ENCODE assay signal across 18 mouse cellular contexts in genomic region chr6:48835241-48835640, GRCm38 (mm10). TPM values are rescaled to one million over a fixed set of nuclear protein-coding genes. Genes with fewer than 3 reads are reported as not detected.
"Had no signal": no experiment of that assay in that cellular context is flagged by ENCODE, and none has a peak within 500 bp of the region (broad histone marks: within the 10 kb centered on the region; RNA-seq: fewer than 3 reads in every experiment).

No protein-coding gene starts in this region.

- H3K4me3 ChIP-seq: neural tube, embryonic 13.5 days; neural tube, embryonic 15.5 days; stomach, embryonic 15.5 days had no signal

- H3K9me3 ChIP-seq: neural tube, embryonic 13.5 days; neural tube, embryonic 15.5 days; stomach, embryonic 15.5 days had no signal

- H3K36me3 ChIP-seq: neural tube, embryonic 15.5 days had no signal

- DNase-seq: retina, postnatal 1 day; right cerebral cortex, adult 18-20 months; right cerebral cortex, postnatal 14 days; right cerebral cortex, postnatal 25 days; right cerebral cortex, postnatal 4 days; spleen, adult 18-20 months; thymus, adult 18-20 months; thymus, adult 2 months; thymus, postnatal 14 days; thymus, postnatal 25 days; thymus, postnatal 36 days; thymus, postnatal 4 days had no signal

- H3K9ac ChIP-seq: neural tube, embryonic 13.5 days; neural tube, embryonic 15.5 days; stomach, embryonic 15.5 days had no signal

- H3K4me2 ChIP-seq: neural tube, embryonic 13.5 days; neural tube, embryonic 15.5 days; stomach, embryonic 15.5 days had no signal

- H3K27me3 ChIP-seq: neural tube, embryonic 13.5 days; neural tube, embryonic 15.5 days; stomach, embryonic 15.5 days had no signal

- H3K27ac ChIP-seq: neural tube, embryonic 13.5 days; neural tube, embryonic 15.5 days; stomach, embryonic 15.5 days; stomach, postnatal 0 days had no signal

RNA-seq across cellular contexts. Expression of gene Aoc1, which starts 37.5 kb away (rescaled TPM):
- polyA plus RNA-seq: neural tube, embryonic 13.5 days; neural tube, embryonic 14.5 days; neural tube, embryonic 15.5 days; stomach, embryonic 14.5 days; stomach, postnatal 0 days had no signal
